Mouse (Mus musculus) embryonic fibroblast, embryonic 13.5 days (primary cell): Measurements from ENCODE around the gene Auts2.

Experiments used
- CTCF ChIP-seq: IDR thresholded peaks from 2 replicates; pipeline ENCODE4 v1.5.1; 2011; ENCODE audit warnings: mild to moderate bottlenecking, control low read depth, low read length, moderate library complexity, borderline replicate concordance; ENCODE audit not compliant: insufficient read depth
- POLR2A ChIP-seq: IDR thresholded peaks from 2 replicates; pipeline ENCODE4 v1.6.1; 2011; ENCODE audit warnings: low read depth, mild to moderate bottlenecking, control low read depth, low read length, moderate library complexity

DNA sequence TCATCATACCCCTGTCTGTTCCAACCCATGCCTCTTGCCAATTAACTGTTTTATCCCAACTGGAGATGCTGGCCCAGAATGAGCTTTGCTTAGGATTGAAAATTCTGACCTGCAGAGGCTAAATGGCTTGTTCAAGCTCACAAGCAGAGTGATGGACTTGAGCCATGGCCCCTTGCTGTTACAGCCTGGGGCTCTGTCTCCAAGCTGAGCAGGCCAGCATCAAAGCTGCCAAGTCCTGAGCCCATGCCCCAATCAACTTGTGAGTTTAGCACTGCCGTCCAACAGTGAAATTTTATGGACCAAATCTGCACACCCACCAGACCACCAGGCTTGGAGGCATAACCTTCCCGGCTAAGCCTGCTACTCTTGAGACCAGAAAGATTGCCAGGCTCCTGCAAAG is 1012.3 kb downstream of the Auts2 start:
- TF ChIP-seq CTCF (no peak), POLR2A (no peak)
